Mouse (Mus musculus) cortical plate, adult 2 months (tissue): ENCODE data around the gene Pltp.

Source experiments
- CTCF ChIP-seq: fragments of 200-500 bp; IDR thresholded peaks from 2 replicates; pipeline ENCODE4 v1.5.1; 2011; ENCODE audit warnings: mild to moderate bottlenecking, control low read depth, low read length; ENCODE audit not compliant: insufficient read depth; ENCODE audit errors: extremely low read depth
- POLR2A ChIP-seq: fragments of 200-500 bp; IDR thresholded peaks from 2 replicates; pipeline ENCODE4 v1.6.1; 2011; ENCODE audit warnings: mild to moderate bottlenecking, low read length, control low read depth; ENCODE audit not compliant: insufficient read depth; ENCODE audit errors: extremely low read depth

DNA sequence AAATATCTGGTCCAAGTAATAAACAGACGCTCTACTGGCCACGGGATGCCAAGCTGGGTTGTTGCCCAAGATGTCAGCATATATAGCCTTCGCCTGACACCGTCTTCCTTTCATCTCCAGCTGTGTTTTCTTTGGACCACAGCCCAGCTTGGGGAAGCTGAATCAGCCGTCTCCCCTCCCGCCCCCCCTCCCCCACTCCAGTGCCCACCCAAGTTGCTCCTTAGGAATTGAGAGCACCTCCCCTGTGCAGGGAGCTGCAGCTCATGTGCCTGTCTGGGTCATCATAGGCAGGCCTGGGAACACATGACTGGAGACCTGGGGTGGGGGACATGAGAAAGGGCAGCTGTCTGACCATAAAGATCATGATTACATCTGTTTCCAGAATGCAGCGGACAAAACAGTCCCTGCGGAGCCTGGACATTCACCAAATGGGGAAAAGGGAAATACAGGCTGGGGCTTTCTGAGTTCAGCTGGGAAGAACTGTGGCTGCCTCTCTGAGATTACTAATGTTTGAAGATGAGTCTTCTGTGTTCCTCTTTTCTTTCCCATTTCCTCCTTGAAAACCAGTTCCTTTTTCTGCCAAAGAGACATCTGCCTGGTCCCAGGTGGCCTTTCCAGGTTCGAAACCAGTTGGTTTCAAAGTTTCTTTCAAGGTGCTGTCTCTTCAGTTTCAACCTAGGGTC is 4.8 kb upstream of the Pltp start:
- TF ChIP-seq CTCF: no peak
- no peak for TF ChIP-seq POLR2A
